Mouse (Mus musculus): Measurements from ENCODE around the gene Zc3h14. TPM values are rescaled to one million over a fixed set of nuclear protein-coding genes. Genes with fewer than 3 reads are reported as not detected.

Zc3h14 gene
- polyA plus RNA-seq, 1 experiment = 29.6 TPM

DNA sequence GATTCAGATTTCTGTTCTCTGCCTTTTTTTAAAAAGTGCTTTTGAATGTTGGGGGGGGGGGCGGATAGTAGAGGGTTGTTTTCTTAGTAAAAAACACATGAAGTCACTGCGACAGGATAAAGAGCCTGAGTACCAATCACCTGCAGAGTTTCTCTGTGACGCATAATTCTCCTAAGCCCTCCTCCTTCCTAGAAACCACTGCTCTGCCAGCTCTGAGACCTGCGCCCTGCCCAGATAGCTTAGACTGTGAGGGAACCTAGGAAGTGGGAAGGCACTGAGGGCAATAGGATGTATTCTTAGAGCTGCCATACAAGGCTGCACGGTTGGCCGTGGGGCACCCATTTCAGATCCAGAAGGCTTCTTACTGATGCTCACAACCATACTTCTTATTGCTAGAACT lies 33.9 kb upstream of the Zc3h14 start:
- no peak for TF ChIP-seq FOSL1 (IDR thresholded peaks at IDR 0.05; ENCODE audit: insufficient read depth, low read length, poor library complexity, severe bottlenecking)
- no peak for TF ChIP-seq MYOD1 (IDR thresholded peaks at IDR 0.05; ENCODE audit: control insufficient read depth, insufficient read length, low read depth)
- no peak for TF ChIP-seq CEBPB (IDR thresholded peaks at IDR 0.05; ENCODE audit: low read depth)
- no peak for TF ChIP-seq MAX (IDR thresholded peaks at IDR 0.05)
- TF ChIP-seq CTCF (IDR thresholded peaks at IDR 0.05; ENCODE audit: control insufficient read depth, insufficient read depth, insufficient read length) = no peak
- TF ChIP-seq USF1 (IDR thresholded peaks at IDR 0.05; ENCODE audit: low read depth) = no peak
- TF ChIP-seq MYOG (IDR thresholded peaks at IDR 0.05; ENCODE audit: control insufficient read depth, extremely low read depth, insufficient read length) = no peak
- H3K36me3 ChIP-seq (ENCODE audit: control insufficient read depth, insufficient read depth) = peaks cover 32% of the 10 kb centered on the region
- peaks cover 56% of the 10 kb centered on the region for H3K79me2 ChIP-seq (ENCODE audit: control insufficient read depth, insufficient read depth)
- peaks cover 23% of the 10 kb centered on the region for H3K79me3 ChIP-seq (ENCODE audit: low read depth)
- H3K4me3 ChIP-seq (ENCODE audit: insufficient read depth, poor library complexity, severe bottlenecking) = no peak overlapping the region
- no peak overlapping the region for H3ac ChIP-seq (ENCODE audit: control insufficient read depth, insufficient read length, low read depth)
- no peaks in the 10 kb centered on the region for H3K27me3 ChIP-seq (ENCODE audit: control insufficient read depth, insufficient read depth, insufficient read length)

DNA sequence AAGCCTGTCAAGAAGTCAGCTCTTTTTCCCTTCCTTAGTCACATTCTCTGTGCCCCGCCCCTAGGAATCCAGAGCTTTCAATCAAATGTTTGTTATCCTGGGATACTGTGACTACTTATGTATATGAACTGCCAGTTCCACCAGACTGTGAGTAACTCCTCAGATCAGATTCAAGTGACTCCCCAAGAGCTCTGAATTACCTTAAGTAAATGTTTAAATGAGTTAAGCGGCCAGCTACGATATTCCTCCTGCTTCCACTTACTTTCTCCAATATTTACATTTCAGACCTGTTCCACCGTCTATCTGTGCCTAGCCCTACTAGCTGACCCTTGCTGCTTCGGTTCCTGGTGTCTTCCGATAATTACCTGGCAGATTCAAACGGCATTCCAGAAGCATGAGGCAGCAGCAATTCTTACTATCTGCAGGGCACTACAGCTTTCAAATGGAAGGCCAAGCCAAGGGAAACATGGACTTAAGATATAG lies 33.1 kb upstream of the Zc3h14 start:
- Histone ChIP-seq H3K79me2 (ENCODE audit: control insufficient read depth, insufficient read depth) (peaks cover 65% of the 10 kb centered on the region), H3K79me3 (ENCODE audit: low read depth) (peaks cover 26% of the 10 kb centered on the region), H3K36me3 (ENCODE audit: control insufficient read depth, insufficient read depth) (peaks cover 27% of the 10 kb centered on the region), H3ac (ENCODE audit: control insufficient read depth, insufficient read length, low read depth) (no peak overlapping the region), H3K4me3 (ENCODE audit: insufficient read depth, poor library complexity, severe bottlenecking) (no peak overlapping the region), H3K27me3 (ENCODE audit: control insufficient read depth, insufficient read depth, insufficient read length) (no peaks in the 10 kb centered on the region)
- no peak for TF ChIP-seq CEBPB (IDR thresholded peaks at IDR 0.05; ENCODE audit: low read depth)
- no peak for TF ChIP-seq MYOG (IDR thresholded peaks at IDR 0.05; ENCODE audit: control insufficient read depth, extremely low read depth, insufficient read length)
- TF ChIP-seq MAX (IDR thresholded peaks at IDR 0.05) = no peak
- no peak for TF ChIP-seq CTCF (IDR thresholded peaks at IDR 0.05; ENCODE audit: control insufficient read depth, insufficient read depth, insufficient read length)
- TF ChIP-seq USF1 (IDR thresholded peaks at IDR 0.05; ENCODE audit: low read depth) = no peak
- TF ChIP-seq FOSL1 (IDR thresholded peaks at IDR 0.05; ENCODE audit: insufficient read depth, low read length, poor library complexity, severe bottlenecking) = no peak
- TF ChIP-seq MYOD1 (IDR thresholded peaks at IDR 0.05; ENCODE audit: control insufficient read depth, insufficient read length, low read depth) = no peak

DNA sequence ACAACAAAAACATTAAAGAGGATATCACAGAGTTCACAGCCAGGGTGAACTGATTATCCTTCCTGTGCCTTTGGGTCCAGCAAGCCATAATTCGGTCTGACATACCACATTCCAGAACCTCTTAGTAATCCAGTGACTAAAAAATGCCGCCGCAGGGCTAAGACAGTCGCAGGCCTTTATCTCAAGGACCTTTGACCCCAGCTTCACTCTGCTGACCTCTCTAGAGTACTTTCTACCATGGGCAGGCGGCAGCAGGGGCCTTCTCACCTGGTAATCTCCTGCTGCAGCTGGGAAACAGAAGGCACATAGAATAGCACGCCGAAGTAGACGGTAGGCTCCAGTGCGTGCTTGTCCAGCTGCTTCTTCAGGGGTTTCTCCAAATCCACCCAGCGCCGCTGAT lies 32.0 kb upstream of the Zc3h14 start:
- Histone ChIP-seq H3K27me3 (ENCODE audit: control insufficient read depth, insufficient read depth, insufficient read length) (no peaks in the 10 kb centered on the region), H3K4me3 (ENCODE audit: insufficient read depth, poor library complexity, severe bottlenecking) (no peak overlapping the region), H3K79me2 (ENCODE audit: control insufficient read depth, insufficient read depth) (peaks cover 76% of the 10 kb centered on the region), H3K36me3 (ENCODE audit: control insufficient read depth, insufficient read depth) (peaks cover 16% of the 10 kb centered on the region), H3ac (ENCODE audit: control insufficient read depth, insufficient read length, low read depth) (peak overlapping the region; percentile 16), H3K79me3 (ENCODE audit: low read depth) (peaks cover 36% of the 10 kb centered on the region)
- TF ChIP-seq MAX (IDR thresholded peaks at IDR 0.05) = no peak
- TF ChIP-seq FOSL1 (IDR thresholded peaks at IDR 0.05; ENCODE audit: insufficient read depth, low read length, poor library complexity, severe bottlenecking) = peak; percentile 58

GRCm38 (mm10) chr12:98716142-98716541 lies 30.6 kb upstream of the Zc3h14 start:
- H3K4me3 ChIP-seq (ENCODE audit: insufficient read depth, poor library complexity, severe bottlenecking) = no peak overlapping the region
- TF ChIP-seq MYOD1 (IDR thresholded peaks at IDR 0.05; ENCODE audit: control insufficient read depth, insufficient read length, low read depth) (no peak), MYOG (IDR thresholded peaks at IDR 0.05; ENCODE audit: control insufficient read depth, extremely low read depth, insufficient read length) (no peak)
- peaks cover 10% of the 10 kb centered on the region for H3K36me3 ChIP-seq (ENCODE audit: control insufficient read depth, insufficient read depth)

DNA sequence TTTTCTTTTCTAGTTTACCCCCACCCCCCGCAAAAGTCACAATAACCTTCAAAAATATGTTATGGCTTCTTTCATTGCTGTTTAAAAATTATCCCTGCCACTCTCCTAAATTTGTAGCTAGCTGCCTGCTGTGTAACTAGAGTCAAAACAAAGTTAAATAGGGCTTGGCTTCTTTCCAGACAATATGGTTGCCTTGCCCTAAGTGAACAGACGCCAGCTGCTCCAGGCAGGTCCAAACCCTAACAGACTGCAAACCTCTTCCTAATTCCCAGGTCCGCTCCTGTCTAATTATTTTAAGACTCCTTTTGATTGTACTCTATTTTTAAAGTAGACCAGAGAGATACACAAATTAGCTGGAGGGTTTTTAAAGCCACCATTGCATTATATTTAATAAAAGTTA lies 26.1 kb upstream of the Zc3h14 start:
- Histone ChIP-seq H3K4me3 (ENCODE audit: insufficient read depth, poor library complexity, severe bottlenecking) (no peak overlapping the region), H3K79me2 (ENCODE audit: control insufficient read depth, insufficient read depth) (peaks cover 100% of the 10 kb centered on the region), H3K79me3 (ENCODE audit: low read depth) (peaks cover 76% of the 10 kb centered on the region), H3K36me3 (ENCODE audit: control insufficient read depth, insufficient read depth) (no peaks in the 10 kb centered on the region), H3ac (ENCODE audit: control insufficient read depth, insufficient read length, low read depth) (no peak overlapping the region), H3K27me3 (ENCODE audit: control insufficient read depth, insufficient read depth, insufficient read length) (no peaks in the 10 kb centered on the region)
- TF ChIP-seq CTCF (IDR thresholded peaks at IDR 0.05; ENCODE audit: control insufficient read depth, insufficient read depth, insufficient read length) (no peak), MYOD1 (IDR thresholded peaks at IDR 0.05; ENCODE audit: control insufficient read depth, insufficient read length, low read depth) (no peak), MYOG (IDR thresholded peaks at IDR 0.05; ENCODE audit: control insufficient read depth, extremely low read depth, insufficient read length) (no peak), USF1 (IDR thresholded peaks at IDR 0.05; ENCODE audit: low read depth) (no peak), CEBPB (IDR thresholded peaks at IDR 0.05; ENCODE audit: low read depth) (no peak)

More at GRCm38 (mm10) chr12:98716142-98716541, 30.6 kb upstream of the Zc3h14 start:
- peaks cover 83% of the 10 kb centered on the region for H3K79me2 ChIP-seq (ENCODE audit: control insufficient read depth, insufficient read depth)
- no peaks in the 10 kb centered on the region for H3K27me3 ChIP-seq (ENCODE audit: control insufficient read depth, insufficient read depth, insufficient read length)
- peaks cover 43% of the 10 kb centered on the region for H3K79me3 ChIP-seq (ENCODE audit: low read depth)
- H3ac ChIP-seq (ENCODE audit: control insufficient read depth, insufficient read length, low read depth) = no peak overlapping the region

DNA sequence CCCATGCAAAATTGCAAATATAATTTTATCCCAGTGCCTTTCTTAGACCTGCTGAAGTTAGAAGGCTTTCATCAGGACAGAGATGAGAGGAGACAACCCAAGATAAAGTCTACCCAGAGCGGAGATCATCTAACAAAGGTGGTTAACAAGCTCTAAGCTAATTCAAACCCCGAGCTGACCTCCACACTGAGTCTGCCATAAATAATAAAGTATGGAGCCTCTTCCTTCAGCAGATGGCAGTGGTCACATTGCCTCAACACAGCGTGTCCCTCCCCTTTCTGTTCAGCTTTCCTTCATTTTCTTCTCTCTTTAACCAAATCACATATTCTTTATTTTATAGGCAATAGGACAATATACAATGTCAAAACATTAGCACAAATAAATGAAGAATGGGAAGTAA lies 25.7 kb upstream of the Zc3h14 start:
- Histone ChIP-seq H3K79me3 (ENCODE audit: low read depth) (peaks cover 78% of the 10 kb centered on the region), H3K27me3 (ENCODE audit: control insufficient read depth, insufficient read depth, insufficient read length) (no peaks in the 10 kb centered on the region), H3K36me3 (ENCODE audit: control insufficient read depth, insufficient read depth) (no peaks in the 10 kb centered on the region), H3K4me3 (ENCODE audit: insufficient read depth, poor library complexity, severe bottlenecking) (no peak overlapping the region), H3K79me2 (ENCODE audit: control insufficient read depth, insufficient read depth) (peaks cover 100% of the 10 kb centered on the region), H3ac (ENCODE audit: control insufficient read depth, insufficient read length, low read depth) (no peak overlapping the region)
- no peak for TF ChIP-seq MAX (IDR thresholded peaks at IDR 0.05)
- no peak for TF ChIP-seq CTCF (IDR thresholded peaks at IDR 0.05; ENCODE audit: control insufficient read depth, insufficient read depth, insufficient read length)
- TF ChIP-seq MYOD1 (IDR thresholded peaks at IDR 0.05; ENCODE audit: control insufficient read depth, insufficient read length, low read depth) = no peak
- no peak for TF ChIP-seq FOSL1 (IDR thresholded peaks at IDR 0.05; ENCODE audit: insufficient read depth, low read length, poor library complexity, severe bottlenecking)
- no peak for TF ChIP-seq CEBPB (IDR thresholded peaks at IDR 0.05; ENCODE audit: low read depth)
- no peak for TF ChIP-seq USF1 (IDR thresholded peaks at IDR 0.05; ENCODE audit: low read depth)

Data from C2C12 (cell line).